Mouse (Mus musculus) MEL (cell line): ENCODE measurements around the gene Rxrb. TPM values are rescaled to one million over a fixed set of nuclear protein-coding genes. Genes with fewer than 3 reads are reported as not detected.
A peak's percentile ranks its signal among the peaks of the same experiment; 100 is the strongest.

ENCODE experiments used
- DNase-seq: peaks from one replicate; pipeline ENCODE4 v3.0.0; 2011; ENCODE audit warnings: low read depth, low spot score
- H3K27ac ChIP-seq: 2 replicates; pipeline ENCODE4 v1.5.1; 2012; ENCODE audit warnings: low read depth, mild to moderate bottlenecking, control low read depth, low read length, moderate library complexity; ENCODE audit not compliant: control insufficient read depth
- H3K27me3 ChIP-seq, 2 experiments: fragments of 150-350 bp in 1 of 2; sonication (generic) in 1 of 2; 2 replicates each; pipeline ENCODE4 v1.6.1; 2012; ENCODE audit warnings: low read length in 2 of 2, mild to moderate bottlenecking in 2 of 2, improper control_type of control experiment in 1 of 2, moderate library complexity in 1 of 2; ENCODE audit not compliant: insufficient read depth in 2 of 2, control insufficient read depth in 1 of 2
- H3K36me3 ChIP-seq, 2 experiments: 2 replicates each; pipeline ENCODE4 v1.6.1; 2012 to 2014; ENCODE audit warnings: low read length in 2 of 2, improper control_type of control experiment in 1 of 2, inconsistent platforms in 1 of 2, mild to moderate bottlenecking in 1 of 2; ENCODE audit not compliant: insufficient read depth in 2 of 2, control insufficient read depth in 1 of 2
- H3K4me1 ChIP-seq, 2 experiments: fragments of 150-350 bp in 1 of 2; sonication (generic) in 1 of 2; 2 replicates each; pipeline ENCODE4 v1.6.1; 2012; ENCODE audit warnings: low read length in 2 of 2, improper control_type of control experiment in 1 of 2, mild to moderate bottlenecking in 1 of 2; ENCODE audit not compliant: insufficient read depth in 2 of 2, control insufficient read depth in 1 of 2
- H3K4me3 ChIP-seq, 2 experiments: fragments of 150-350 bp in 1 of 2; sonication (generic) in 1 of 2; 2 replicates each; pipeline ENCODE4 v1.5.1; 2012; ENCODE audit warnings: low read depth in 2 of 2, low read length in 2 of 2, mild to moderate bottlenecking in 2 of 2, moderate library complexity in 2 of 2, control low read depth in 1 of 2, improper control_type of control experiment in 1 of 2; ENCODE audit not compliant: control insufficient read depth in 1 of 2, insufficient read depth in 1 of 2
- H3K79me2 ChIP-seq: 2 replicates; pipeline ENCODE4 v1.6.1; 2012; ENCODE audit warnings: mild to moderate bottlenecking, low read length, moderate library complexity; ENCODE audit not compliant: control insufficient read depth, poor library complexity, insufficient read depth
- H3K9ac ChIP-seq: 2 replicates; pipeline ENCODE4 v1.6.1; 2012; ENCODE audit warnings: low read depth, mild to moderate bottlenecking, control low read depth, low read length, moderate library complexity; ENCODE audit not compliant: control insufficient read depth, poor library complexity, severe bottlenecking
- H3K9me3 ChIP-seq: fragments of 150-350 bp; sonication (generic); replicated peaks from 2 replicates; pipeline ENCODE4 v1.6.1; 2012; ENCODE audit warnings: mild to moderate bottlenecking, low read length, improper control_type of control experiment, moderate library complexity; ENCODE audit not compliant: insufficient read depth
- CTCF ChIP-seq, 3 experiments: IDR thresholded peaks in 2 of 3; conservative IDR thresholded peaks in 1 of 3; 2 replicates each; pipeline ENCODE4 v1.5.1; 2011 to 2012; ENCODE audit warnings: low read length in 3 of 3, low read depth in 2 of 3, mild to moderate bottlenecking in 2 of 3, improper control_type of control experiment in 1 of 3, inconsistent platforms in 1 of 3, mixed read lengths in 1 of 3, moderate library complexity in 1 of 3; ENCODE audit not compliant: control insufficient read depth in 1 of 3, insufficient read depth in 1 of 3, poor library complexity in 1 of 3, severe bottlenecking in 1 of 3
- E2F4 ChIP-seq: IDR thresholded peaks from 2 replicates; pipeline ENCODE4 v1.6.1; 2011; ENCODE audit warnings: low read depth, low read length, improper control_type of control experiment, borderline replicate concordance
- EP300 ChIP-seq, 2 experiments: IDR thresholded peaks; 2 replicates each; pipeline ENCODE4 v1.6.1; 2011; ENCODE audit warnings: improper control_type of control experiment in 2 of 2, low read length in 2 of 2, low read depth in 1 of 2, mild to moderate bottlenecking in 1 of 2
- ETS1 ChIP-seq: IDR thresholded peaks from 2 replicates; pipeline ENCODE4 v1.6.1; 2012; ENCODE audit warnings: low read depth, mild to moderate bottlenecking, inconsistent platforms, low read length, improper control_type of control experiment, moderate library complexity
- HCFC1 ChIP-seq: IDR thresholded peaks from 2 replicates; pipeline ENCODE4 v1.6.1; 2012; ENCODE audit warnings: low read depth, mild to moderate bottlenecking, inconsistent platforms, low read length, improper control_type of control experiment, moderate library complexity
- JUND ChIP-seq: IDR thresholded peaks from 2 replicates; pipeline ENCODE4 v1.6.1; 2011; ENCODE audit warnings: low read depth, mild to moderate bottlenecking, improper control_type of control experiment, low read length
- KAT2A ChIP-seq: conservative IDR thresholded peaks from 2 replicates; pipeline ENCODE4 v1.6.1; 2012; ENCODE audit warnings: low read depth, low read length, improper control_type of control experiment, inconsistent platforms
- MAX ChIP-seq: IDR thresholded peaks from 2 replicates; pipeline ENCODE4 v1.6.1; 2011; ENCODE audit warnings: low read length, improper control_type of control experiment
- MYC ChIP-seq: IDR thresholded peaks from 2 replicates; pipeline ENCODE4 v1.6.1; 2011; ENCODE audit warnings: low read depth, mild to moderate bottlenecking, low read length, improper control_type of control experiment, moderate library complexity
- POLR2AphosphoS5 ChIP-seq: IDR thresholded peaks from 2 replicates; pipeline ENCODE4 v1.6.1; 2012; ENCODE audit warnings: low read depth, borderline replicate concordance, mild to moderate bottlenecking, inconsistent platforms, low read length, moderate library complexity, mixed read lengths
- RAD21 ChIP-seq: IDR thresholded peaks from 2 replicates; pipeline ENCODE4 v1.6.1; 2011; ENCODE audit warnings: mild to moderate bottlenecking, low read depth, low read length, improper control_type of control experiment
- SMC3 ChIP-seq: IDR thresholded peaks from 2 replicates; pipeline ENCODE4 v1.6.1; 2011; ENCODE audit warnings: low read depth, low read length, improper control_type of control experiment
- TCF12 ChIP-seq: IDR thresholded peaks from 2 replicates; pipeline ENCODE4 v1.6.1; 2014; ENCODE audit warnings: low read depth, mild to moderate bottlenecking, inconsistent platforms, low read length, improper control_type of control experiment, moderate library complexity
- UBTF ChIP-seq: IDR thresholded peaks from 2 replicates; pipeline ENCODE4 v1.6.1; 2012; ENCODE audit warnings: low read depth, mild to moderate bottlenecking, inconsistent platforms, low read length, improper control_type of control experiment, moderate library complexity, borderline replicate concordance; ENCODE audit not compliant: insufficient read depth
- USF1 ChIP-seq: IDR thresholded peaks from 2 replicates; pipeline ENCODE4 v1.6.1; 2014; ENCODE audit warnings: low read depth, mild to moderate bottlenecking, inconsistent platforms, low read length, improper control_type of control experiment, moderate library complexity
- USF2 ChIP-seq, 2 experiments: IDR thresholded peaks; 2 replicates each; pipeline ENCODE4 v1.6.1; 2011 to 2012; ENCODE audit warnings: improper control_type of control experiment in 2 of 2, low read length in 2 of 2, borderline replicate concordance in 1 of 2, inconsistent platforms in 1 of 2, low read depth in 1 of 2, mild to moderate bottlenecking in 1 of 2; ENCODE audit not compliant: insufficient read depth in 1 of 2
- ZC3H11A ChIP-seq: IDR thresholded peaks from 2 replicates; pipeline ENCODE4 v1.6.1; 2012; ENCODE audit warnings: low read depth, mild to moderate bottlenecking, inconsistent platforms, low read length, improper control_type of control experiment
- polyA plus RNA-seq, 2 experiments: library from polyadenylated mRNA; stranded (reverse) in 1 of 2; unstranded in 1 of 2; fragments of >175 nt in 1 of 2; fragments of >200 nt in 1 of 2; gene quantifications; 2 replicates each; pipeline versions ENCODE4 v1.2.1 to v1.2.4; 2012; ENCODE audit warnings: low replicate concordance in 2 of 2, low read depth in 1 of 2; ENCODE audit not compliant: insufficient read length in 2 of 2, insufficient read depth in 1 of 2, missing spikeins in 1 of 2
- total RNA-seq: library from RNA; depleted of rRNA; stranded (reverse); fragments of 300-350 nt; gene quantifications from 2 replicates; pipeline ENCODE4 v1.2.3, GENCODE M21; 2012

The Rxrb gene
- total and polyA plus RNA-seq, 3 experiments, result 37.6 to 63.4 TPM; not detected in 1

GRCm38 (mm10) chr17:34068864-34069263, 37.3 kb downstream of the Rxrb start:
- Histone ChIP-seq H3K27me3 (no peaks in the 10 kb centered on the region), H3K9ac (no peak overlapping the region), H3K4me1 (peaks cover 3 to 11% of the 10 kb centered on the region in 2 experiments; a peak in 3 of 4 replicates), H3K4me3 (no peak overlapping the region), H3K36me3 (peaks cover 0 to 6% of the 10 kb centered on the region in 2 experiments; a peak in 2 of 4 replicates), H3K79me2 (no peaks in the 10 kb centered on the region), H3K9me3 (no peaks in the 10 kb centered on the region), H3K27ac (no peak overlapping the region)
- no peak for DNase-seq
- TF ChIP-seq USF2 (IDR thresholded peaks at IDR 0.05; ENCODE audit: borderline replicate concordance in 1 of 2, insufficient read depth in 1 of 2, low read depth in 1 of 2, low read length in 2 of 2) (no peak), JUND (no peak)

DNA sequence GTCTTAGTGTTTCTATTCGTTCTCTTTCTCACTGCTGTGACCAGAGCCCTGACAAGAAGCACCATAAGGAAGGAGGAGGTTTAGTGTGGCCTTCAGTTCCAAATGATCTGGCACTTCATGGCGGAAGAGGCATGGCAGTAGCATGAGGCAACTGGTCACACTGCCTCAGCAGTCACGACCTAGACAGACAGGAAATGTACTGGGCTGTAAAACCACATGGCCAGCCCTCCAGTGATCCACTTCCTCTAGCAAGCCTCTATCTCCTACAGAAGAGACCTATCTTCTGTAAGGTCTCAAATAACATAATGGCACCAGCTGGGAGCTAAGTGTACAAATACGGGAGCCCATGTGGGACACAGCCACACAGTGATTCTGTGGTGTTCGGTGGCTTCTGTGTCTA, 40.5 kb downstream of the Rxrb start:
- Histone ChIP-seq H3K27ac (no peak overlapping the region), H3K4me1 (peaks cover 3 to 11% of the 10 kb centered on the region in 2 experiments; a peak in 3 of 4 replicates)
- DNase-seq, result peak; percentile 62

GRCm38 (mm10) chr17:34075271-34075670, 43.7 kb downstream of the Rxrb start:
- H3K4me3 ChIP-seq, result no peak overlapping the region
- H3K9ac ChIP-seq, result no peak overlapping the region
- no peaks in the 10 kb centered on the region for H3K79me2 ChIP-seq
- H3K9me3 ChIP-seq, result no peaks in the 10 kb centered on the region
- peaks cover 0 to 6% of the 10 kb centered on the region in 2 experiments; a peak in 2 of 4 replicates for H3K36me3 ChIP-seq
- DNase-seq, result peak; percentile 86
- peaks cover 3 to 9% of the 10 kb centered on the region in 2 experiments; a peak in 3 of 4 replicates for H3K4me1 ChIP-seq
- H3K27me3 ChIP-seq, result no peaks in the 10 kb centered on the region
- no peak overlapping the region for H3K27ac ChIP-seq
- peak; percentile 51 for TF ChIP-seq RAD21
- no peak for TF ChIP-seq UBTF
- TF ChIP-seq SMC3, result peak; percentile 56
- peak; percentile 55 to 84 (median 69) for TF ChIP-seq CTCF (IDR thresholded peaks at IDR 0.05 in 2 of 3, conservative IDR thresholded peaks at IDR 0.05 in 1 of 3; ENCODE audit: control insufficient read depth in 1 of 3, insufficient read depth in 1 of 3, low read depth in 2 of 3, low read length in 3 of 3, poor library complexity in 1 of 3, severe bottlenecking in 1 of 3)
- peak; percentile 35 for TF ChIP-seq ZC3H11A

More for the DNA sequence above, 40.5 kb downstream of the Rxrb start:
- no peaks in the 10 kb centered on the region for H3K9me3 ChIP-seq
- H3K36me3 ChIP-seq, result peaks cover 0 to 6% of the 10 kb centered on the region in 2 experiments; a peak in 2 of 4 replicates
- no peak overlapping the region for H3K9ac ChIP-seq
- H3K4me3 ChIP-seq, result no peak overlapping the region
- no peaks in the 10 kb centered on the region for H3K79me2 ChIP-seq
- no peaks in the 10 kb centered on the region for H3K27me3 ChIP-seq
- TF ChIP-seq E2F4 (no peak), KAT2A (no peak), ETS1 (0 out of 2 replicates have a peak, but pooled peaks have one; percentile 21), EP300 (IDR thresholded peaks at IDR 0.05; ENCODE audit: low read depth in 1 of 2, low read length in 2 of 2) (0 out of 4 replicates have a peak, but pooled peaks of 1 of the 2 experiments have one; percentile 13), MAX (peak; percentile 55), MYC (no peak), POLR2AphosphoS5 (no peak), HCFC1 (no peak), CTCF (IDR thresholded peaks at IDR 0.05 in 2 of 3, conservative IDR thresholded peaks at IDR 0.05 in 1 of 3; ENCODE audit: control insufficient read depth in 1 of 3, insufficient read depth in 1 of 3, low read depth in 2 of 3, low read length in 3 of 3, poor library complexity in 1 of 3, severe bottlenecking in 1 of 3) (no peak), TCF12 (no peak), USF1 (peak; percentile 41; the same call in 1 of the 2 replicates), UBTF (no peak)
